Mouse (Mus musculus) embryonic fibroblast, embryonic 13.5 days (primary cell): Measurements from ENCODE around the gene Apob.

Experiments
- CTCF ChIP-seq: IDR thresholded peaks from 2 replicates; pipeline ENCODE4 v1.5.1; 2011; ENCODE audit warnings: mild to moderate bottlenecking, control low read depth, low read length, moderate library complexity, borderline replicate concordance; ENCODE audit not compliant: insufficient read depth
- POLR2A ChIP-seq: IDR thresholded peaks from 2 replicates; pipeline ENCODE4 v1.6.1; 2011; ENCODE audit warnings: low read depth, mild to moderate bottlenecking, control low read depth, low read length, moderate library complexity

GRCm38 (mm10) chr12:8059576-8059975, 82.1 kb downstream of the Apob start:
- no peak for TF ChIP-seq POLR2A
- peak; percentile 93 for TF ChIP-seq CTCF
